Mouse (Mus musculus) frontal cortex, postnatal 36 days (tissue): ENCODE measurements around the gene Hexb.

ENCODE experiments used
- DNase-seq, 2 experiments: peaks; one replicate each; pipeline ENCODE4 v3.0.0; 2022; ENCODE audit warnings: low spot score in 2 of 2

The Hexb gene

DNA sequence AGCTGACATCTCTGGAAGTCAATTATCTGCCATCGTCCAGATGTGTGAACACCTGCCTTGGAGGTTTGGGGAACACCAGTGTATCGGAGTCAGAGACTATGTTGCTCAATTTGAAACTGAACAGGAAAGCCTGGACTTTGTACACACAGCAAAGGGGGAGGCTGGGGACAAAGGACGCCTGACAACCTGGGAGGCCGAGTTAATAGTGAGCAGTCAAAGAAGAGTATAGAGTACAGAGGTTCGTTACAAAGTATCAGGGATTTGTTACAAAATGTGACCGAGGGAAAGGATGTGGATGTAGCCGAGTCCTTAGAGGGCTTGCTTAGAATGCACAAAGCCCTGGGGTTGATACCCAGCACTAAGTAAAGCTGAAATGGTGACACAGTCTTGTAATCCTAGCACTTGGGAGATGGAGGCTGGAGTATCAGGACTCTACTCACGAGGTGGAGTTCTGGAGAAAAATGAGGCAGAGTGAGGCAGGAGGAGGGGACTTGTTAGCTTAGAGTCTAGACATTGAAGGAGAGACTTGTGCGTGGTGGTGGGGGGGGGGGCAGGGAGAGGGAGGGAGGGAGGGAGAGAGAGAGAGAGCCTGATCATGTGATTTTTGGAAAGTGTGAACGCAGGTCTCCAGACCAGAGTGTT lies 26.3 kb upstream of the Hexb start:
- DNase-seq = no peak

DNA sequence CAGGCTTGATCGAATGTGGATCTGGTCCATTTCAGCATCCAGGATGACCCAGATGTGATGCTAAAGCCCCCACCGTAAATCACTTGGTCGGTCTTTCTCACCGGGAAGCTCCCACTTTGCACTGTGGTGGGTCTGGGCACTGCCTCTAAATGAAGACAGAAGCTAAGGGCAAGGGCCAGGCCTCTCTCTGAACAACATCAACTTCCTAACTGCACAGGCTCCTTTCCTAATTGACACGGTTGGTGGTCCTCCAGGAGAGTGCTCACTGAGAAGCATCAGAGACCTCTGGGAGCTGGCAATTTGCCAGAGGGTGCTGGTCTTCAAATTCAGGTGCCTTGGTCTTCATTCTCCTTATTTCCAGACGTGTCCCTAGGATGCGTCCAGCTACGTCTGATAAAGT lies 25.7 kb upstream of the Hexb start:
- no peak for DNase-seq

DNA sequence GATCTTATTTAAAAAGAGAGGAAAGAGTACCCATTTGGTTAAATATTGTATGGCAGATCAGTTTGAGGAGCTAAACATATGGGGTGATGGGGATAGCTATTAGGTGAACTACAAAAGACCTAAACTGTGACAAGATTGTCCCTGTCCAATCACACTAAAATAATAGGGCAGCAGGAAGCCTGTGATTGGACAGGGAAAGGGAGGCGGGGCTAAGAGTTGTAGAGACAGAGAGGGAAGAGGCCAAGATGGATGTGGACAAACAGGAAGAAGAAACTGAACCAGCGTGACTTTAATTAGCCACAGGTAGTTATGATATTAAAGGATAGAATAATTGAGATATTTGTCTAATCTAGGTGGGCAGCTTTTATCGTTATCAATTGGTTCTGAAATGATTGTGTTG lies 21.9 kb upstream of the Hexb start:
- DNase-seq = no peak

DNA sequence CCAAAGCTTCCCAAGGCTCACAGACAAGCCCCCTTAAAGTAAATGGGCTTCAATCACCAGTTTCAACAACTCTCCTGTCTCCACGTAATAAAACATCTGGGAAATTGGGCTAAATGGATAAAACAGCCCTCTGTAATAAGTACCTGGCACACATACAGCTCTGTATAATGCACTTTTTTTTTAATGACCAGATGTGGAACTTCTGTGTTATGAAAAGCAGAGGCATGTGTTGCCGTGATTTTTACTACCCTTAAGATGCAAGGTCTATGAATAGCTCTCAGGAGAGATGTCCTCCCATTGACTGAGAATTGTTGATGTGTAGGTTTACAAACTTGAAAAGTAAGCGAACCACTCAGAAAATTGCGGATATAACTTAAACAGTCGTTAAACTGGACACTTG lies 18.0 kb upstream of the Hexb start:
- DNase-seq = no peak

DNA sequence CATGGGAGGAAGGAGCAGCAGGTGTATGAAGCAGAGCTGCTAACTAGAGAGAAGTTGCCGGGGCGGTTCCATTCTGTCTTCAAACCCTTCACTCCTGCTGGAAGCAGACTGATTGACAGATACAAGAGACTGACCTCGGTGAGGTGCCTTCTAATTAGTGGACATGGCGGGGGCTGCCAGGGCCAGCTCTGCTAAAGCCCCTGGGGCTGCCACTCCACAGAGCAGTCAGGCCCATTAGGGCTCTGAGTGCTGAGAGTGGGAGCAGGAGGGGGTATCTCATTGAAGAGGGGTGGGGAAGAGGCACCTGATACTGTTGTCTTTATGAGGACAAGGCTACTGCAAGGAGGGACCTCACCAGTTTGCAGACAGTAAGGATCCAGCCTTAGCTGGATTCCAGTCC lies 17.4 kb upstream of the Hexb start:
- DNase-seq = no peak

DNA sequence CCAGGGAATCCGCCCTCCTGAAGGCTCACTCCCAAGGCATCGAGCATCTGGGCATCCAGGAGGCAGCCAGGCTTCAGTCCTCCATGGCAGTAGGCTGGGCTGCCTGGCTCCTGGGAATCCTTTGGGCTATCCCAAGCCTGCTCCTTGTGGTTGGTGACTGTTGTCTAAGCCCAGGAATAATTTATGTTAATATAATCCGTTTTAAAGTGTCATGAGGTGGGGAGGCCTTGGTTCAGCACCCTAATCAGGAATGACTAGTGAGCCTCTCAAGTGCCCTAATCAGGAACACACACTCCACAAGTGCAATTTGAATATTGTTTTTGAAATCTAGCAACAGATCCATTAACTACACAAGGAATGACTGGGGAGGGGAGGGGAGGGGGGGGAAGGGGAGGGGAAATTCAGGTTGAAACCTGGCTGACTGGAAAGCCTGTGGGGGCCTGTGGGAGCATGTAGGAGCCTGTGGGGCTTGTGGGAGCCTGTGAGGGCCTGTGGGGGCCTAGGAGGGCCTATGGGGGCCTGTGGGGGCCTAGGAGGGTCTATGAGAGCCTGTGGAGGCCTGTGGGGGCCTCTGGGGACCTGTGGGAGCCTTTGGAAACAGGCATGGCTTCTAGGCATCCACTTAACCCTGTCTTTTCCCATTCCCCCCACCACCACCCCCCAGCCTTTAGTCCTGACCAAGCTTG lies 16.6 kb upstream of the Hexb start:
- DNase-seq = no peak

GRCm38 (mm10) chr13:97208500-97209010 lies 10.4 kb upstream of the Hexb start:
- no peak for DNase-seq

DNA sequence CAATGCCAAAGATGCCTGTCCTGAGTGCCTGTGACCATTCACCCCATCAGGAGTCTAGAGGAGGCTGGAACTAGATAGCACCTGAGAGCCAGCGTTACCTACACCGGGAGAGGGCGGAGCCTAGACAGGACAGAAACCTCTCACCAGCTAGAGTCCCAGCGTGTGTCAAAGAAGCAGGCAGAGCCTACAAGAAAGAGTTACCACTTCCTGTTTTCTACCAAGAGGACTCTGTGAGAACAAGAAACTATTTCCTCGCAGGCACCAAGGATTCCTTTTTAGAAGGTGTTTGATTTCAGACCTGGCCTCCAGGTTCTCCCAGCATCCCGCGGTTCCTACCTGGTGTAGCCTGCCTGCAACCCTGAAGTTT lies 9.9 kb upstream of the Hexb start:
- no peak for DNase-seq

- no peak for DNase-seq
Observed at GRCm38 (mm10) chr13:97207472-97208111, 9.4 kb upstream of the Hexb start.

DNA sequence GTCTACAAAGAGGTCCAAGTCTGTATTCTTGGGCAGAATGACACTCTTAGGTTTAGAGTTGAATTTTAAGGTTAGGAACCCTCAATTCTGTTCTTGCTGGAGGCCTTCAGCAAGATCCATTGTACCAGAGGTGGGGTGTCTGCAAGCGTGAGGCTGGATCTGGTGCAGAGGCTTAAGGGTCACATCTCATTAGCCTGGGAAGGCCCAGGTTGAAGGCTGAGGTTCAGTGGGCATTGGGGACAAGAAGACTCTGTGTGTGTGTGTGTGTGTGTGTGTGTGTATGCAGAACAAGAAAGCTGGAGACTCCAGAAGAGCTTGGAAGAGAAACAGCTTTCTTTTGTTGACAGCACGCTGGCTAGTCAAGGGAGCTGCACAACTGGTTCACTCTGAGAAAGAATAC lies 7.9 kb upstream of the Hexb start:
- no peak for DNase-seq

DNA sequence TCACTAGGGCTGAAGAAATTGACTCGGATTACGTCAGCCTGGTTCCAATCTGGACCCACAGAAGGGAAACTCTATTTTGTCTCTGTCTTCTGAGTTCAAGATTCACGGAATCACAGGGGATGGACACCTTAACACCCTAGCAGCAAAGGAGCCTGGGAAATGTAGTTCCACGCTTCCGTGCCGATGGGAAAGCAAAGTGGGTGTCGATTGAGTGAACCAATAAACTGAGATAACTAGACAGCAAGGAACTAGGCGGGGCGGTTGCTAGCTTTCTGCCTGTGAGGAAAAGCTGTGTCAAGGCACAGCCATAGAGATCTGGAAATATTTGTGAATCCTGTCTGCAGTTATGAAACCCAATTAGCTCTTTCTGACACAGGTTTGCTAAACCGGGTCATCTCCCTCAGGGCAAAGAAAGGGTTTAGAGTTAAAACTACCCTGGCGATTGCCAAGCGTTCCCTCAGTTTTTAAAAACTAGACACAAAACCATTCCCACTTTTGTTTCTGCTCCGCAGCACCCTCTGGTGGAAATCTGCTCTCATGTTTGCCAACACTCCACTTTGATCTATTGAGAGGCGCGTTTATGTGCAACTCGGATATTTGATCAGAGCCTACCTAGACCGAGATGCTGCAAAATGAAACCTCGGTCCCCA lies 7.0 kb upstream of the Hexb start:
- DNase-seq = peak; percentile 85 to 91

DNA sequence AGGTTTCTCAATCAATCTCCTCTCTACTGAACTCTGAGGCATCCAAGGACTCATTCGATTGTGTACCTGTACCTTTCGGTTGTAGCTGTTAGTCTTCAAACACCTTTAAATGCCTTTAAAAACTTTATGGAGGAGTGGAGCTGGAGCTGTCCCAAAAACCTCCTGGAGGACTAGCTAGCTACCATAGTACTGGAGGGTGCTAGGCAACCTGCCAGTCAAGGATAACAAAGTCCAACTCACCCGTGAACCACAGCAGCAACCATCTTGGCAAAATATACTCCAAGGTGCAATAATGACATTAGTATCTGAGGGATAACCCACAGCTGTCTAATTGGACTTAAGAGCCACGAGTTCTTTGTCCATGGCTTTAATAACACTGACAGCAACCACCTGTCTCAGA lies 3.7 kb upstream of the Hexb start:
- DNase-seq = no peak

- DNase-seq = no peak
Observed at GRCm38 (mm10) chr13:97201076-97201475, 2.9 kb upstream of the Hexb start.

DNA sequence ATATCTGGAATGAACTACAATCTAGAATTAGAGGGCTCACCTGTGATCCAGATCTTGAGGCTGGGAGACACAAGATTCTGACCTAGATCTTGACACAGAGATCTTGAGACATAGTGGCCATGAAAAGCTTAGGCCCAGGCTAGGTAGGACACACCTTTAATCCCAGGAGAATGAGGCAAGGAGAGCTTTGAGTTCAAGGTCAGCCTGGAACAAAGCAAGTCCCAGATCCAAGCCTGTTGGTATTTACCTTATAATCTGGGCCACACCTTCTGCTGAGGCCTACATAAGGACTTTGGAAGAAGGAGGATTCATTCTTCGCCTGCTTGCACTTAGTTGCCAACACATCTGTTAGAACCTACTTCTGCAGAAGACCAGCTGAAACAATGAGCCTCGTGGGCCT lies 966 bp upstream of the Hexb start:
- no peak for DNase-seq

DNA sequence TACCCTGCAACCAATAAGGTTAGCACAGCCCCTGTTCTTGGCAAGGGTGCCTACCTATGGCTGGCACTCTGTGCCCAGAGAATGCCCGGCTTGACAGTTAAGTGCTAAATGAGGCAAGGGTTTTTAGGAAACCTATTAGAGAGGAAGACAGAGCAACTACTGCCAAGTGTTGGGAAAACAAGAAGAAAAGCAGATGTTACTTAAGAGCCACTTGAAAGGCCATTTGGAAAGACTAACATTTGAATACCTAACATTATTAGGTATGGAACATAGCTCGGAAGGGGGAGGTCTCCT lies 1.3 kb downstream of the Hexb start:
- no peak for DNase-seq

DNA sequence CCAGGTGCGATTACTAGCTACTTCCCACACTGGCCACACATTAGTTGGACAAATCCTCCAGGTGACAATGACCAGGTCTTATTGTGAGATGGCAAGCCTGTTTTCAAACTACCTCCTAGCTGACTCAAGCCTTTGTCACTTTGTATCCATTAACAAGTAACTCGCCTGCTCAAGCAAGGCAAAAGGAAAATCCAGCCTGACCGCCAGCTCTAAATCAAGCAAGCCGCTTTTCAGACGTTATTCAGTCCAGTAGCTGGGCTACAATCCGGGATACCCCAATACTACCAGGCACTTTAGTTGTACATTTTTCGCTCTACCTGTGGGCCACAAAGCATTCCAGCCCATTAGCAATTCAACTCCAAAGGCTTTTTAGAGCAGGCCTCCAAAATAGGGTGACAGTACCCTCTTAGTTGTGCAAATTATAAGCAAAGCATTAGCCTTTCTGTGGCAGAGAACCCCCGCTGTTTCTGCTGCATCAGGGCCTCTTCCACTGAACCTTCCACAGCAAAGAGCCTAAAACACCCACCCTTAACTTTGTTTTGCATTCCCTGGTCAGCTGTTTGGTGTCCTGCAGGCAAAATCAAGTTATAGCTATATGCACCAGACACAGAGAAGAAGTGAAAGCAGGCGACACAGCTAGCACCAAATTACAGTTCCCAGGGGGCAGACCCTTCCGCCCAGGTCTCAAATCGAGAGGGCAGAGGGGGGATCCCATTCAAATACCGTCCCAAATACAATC lies 1.8 kb downstream of the Hexb start:
- DNase-seq = no peak

DNA sequence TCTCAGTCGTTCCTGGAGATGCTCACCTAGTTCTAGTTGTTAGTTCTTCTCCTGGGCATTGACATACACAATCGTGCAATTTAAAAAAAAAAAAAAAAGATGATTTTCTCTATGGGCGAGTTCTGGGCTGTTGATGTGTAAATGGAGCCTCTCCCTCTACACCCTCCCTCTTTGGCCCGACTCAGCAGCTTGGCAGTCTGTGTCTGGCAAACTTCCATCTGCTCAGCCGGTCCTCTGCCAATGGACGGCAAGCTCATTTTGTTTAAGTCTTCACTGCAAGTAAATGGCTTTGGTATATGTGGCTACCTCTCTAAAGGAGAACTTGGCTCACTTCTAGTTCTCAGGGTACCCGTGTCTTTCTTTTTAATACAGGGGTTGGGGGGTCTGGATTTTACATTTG lies 4.7 kb downstream of the Hexb start:
- peak; percentile 57 to 68 for DNase-seq

GRCm38 (mm10) chr13:97192649-97193048 lies 5.5 kb downstream of the Hexb start:
- DNase-seq = no peak

GRCm38 (mm10) chr13:97187693-97188092 lies 10.5 kb downstream of the Hexb start:
- DNase-seq = no peak

DNA sequence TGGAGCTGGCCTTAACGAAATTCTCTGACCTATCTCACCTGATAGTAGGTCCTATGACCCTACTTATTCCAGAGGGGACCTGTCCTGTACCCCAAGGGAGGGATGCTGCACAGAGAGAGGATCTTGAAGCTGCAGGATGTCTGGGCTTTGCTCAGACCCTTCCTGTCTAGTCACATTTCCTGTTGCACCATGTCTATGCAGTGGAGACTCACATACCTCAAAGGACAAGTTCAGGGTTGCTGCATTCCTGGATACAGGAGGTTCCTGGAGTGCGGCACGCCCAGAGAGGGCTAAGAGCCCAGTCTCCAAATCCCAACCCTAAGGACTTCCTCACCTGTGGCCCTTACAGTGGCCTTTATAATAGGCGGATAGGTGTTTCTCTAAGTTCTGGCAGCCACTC lies 11.8 kb downstream of the Hexb start:
- no peak for DNase-seq

- DNase-seq = no peak
Observed at GRCm38 (mm10) chr13:97184656-97185055, 13.5 kb downstream of the Hexb start.

DNA sequence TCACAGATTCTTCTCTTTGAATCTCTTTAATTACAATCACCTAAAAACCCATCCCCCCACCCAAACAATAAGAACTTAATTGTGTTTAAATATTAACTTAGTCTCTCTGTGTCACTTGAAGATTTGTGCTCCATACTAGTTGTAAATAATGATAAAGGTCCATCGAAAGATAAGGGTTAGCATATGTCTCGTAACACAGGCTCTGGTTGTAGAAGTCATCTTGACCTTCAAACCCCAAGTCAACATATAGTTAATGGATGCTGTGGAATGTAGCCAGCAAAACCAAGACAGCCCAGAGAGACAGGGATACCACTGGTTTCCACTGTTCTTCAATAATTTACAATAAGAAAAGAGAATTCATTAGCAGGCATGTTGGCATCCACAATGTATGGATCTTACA lies 14.0 kb downstream of the Hexb start:
- no peak for DNase-seq
